Mouse (Mus musculus) intestine, embryonic 14.5 days (tissue): ENCODE measurements around the gene Rgs9bp. TPM values are rescaled to one million over a fixed set of nuclear protein-coding genes. Genes with fewer than 3 reads are reported as not detected.
"Not testable (repeated sequence)": the region's sequence is repeated elsewhere in the genome, so short reads cannot be mapped to it uniquely, and the experiment has no call there.

ENCODE experiments used
- ATAC-seq: fragments of 200-750 bp; cut with Nextera tagmentation; replicated peaks from 2 replicates; pipeline ENCODE4 v1.8.0; 2017; ENCODE audit warnings: low read depth, moderate number of reproducible peaks, moderate TSS enrichment, moderate library complexity; ENCODE audit not compliant: low FRiP score, low TSS enrichment
- DNase-seq: peaks from one replicate; pipeline ENCODE4 v3.0.0-alpha.2; 2018; ENCODE audit warnings: low spot score
- H3K27ac ChIP-seq: fragments of 300-500 bp; sonication (generic); 2 replicates; pipeline ENCODE4 v1.5.1; 2014; ENCODE audit warnings: low read depth, mild to moderate bottlenecking, control low read depth
- H3K27me3 ChIP-seq: fragments of 300-500 bp; sonication (generic); replicated peaks from 2 replicates; pipeline ENCODE4 v1.6.1; 2014; ENCODE audit warnings: low read length, control low read depth; ENCODE audit not compliant: control insufficient read depth, insufficient read depth
- H3K36me3 ChIP-seq: fragments of 300-500 bp; sonication (generic); 2 replicates; pipeline ENCODE4 v1.6.1; 2014; ENCODE audit warnings: low read length, control low read depth; ENCODE audit not compliant: control insufficient read depth, insufficient read depth
- H3K4me1 ChIP-seq: fragments of 300-500 bp; sonication (generic); replicated peaks from 2 replicates; pipeline ENCODE4 v1.6.1; 2014; ENCODE audit warnings: low read length, control low read depth, mixed read lengths; ENCODE audit not compliant: control insufficient read depth, insufficient read depth
- H3K4me2 ChIP-seq: fragments of 300-500 bp; sonication (generic); 2 replicates; pipeline ENCODE4 v1.6.1; 2014; ENCODE audit warnings: low read length
- H3K4me3 ChIP-seq: fragments of 300-500 bp; sonication (generic); 2 replicates; pipeline ENCODE4 v1.5.1; 2014; ENCODE audit warnings: low read depth, low read length, control low read depth, mixed read lengths
- H3K9ac ChIP-seq: fragments of 300-500 bp; sonication (generic); 2 replicates; pipeline ENCODE4 v1.6.1; 2014; ENCODE audit warnings: mild to moderate bottlenecking, low read length
- H3K9me3 ChIP-seq: fragments of 300-500 bp; sonication (generic); 2 replicates; pipeline ENCODE4 v1.6.1; 2016; ENCODE audit warnings: low read length, control low read depth; ENCODE audit not compliant: control insufficient read depth
- WGBS: fragments of 180-500 bp; shearing (Covaris S2); extraction: QIAGEN DNeasy Blood & Tissue Kit; methylation state at CpG from one replicate; pipeline ENCODE4 v1.1.7; 2014; 5-methylcytosine and 5-hydroxymethylcytosine counted together
- polyA plus RNA-seq: library from polyadenylated mRNA; unstranded; fragments of >200 nt; fragmentation: Nextera tagmentation; extraction: Ambion mirVana; gene quantifications from 2 replicates; pipeline ENCODE4 v1.2.1, GENCODE M21; 2014

Gene Rgs9bp
- polyA plus RNA-seq, 1 experiment from 2014 or later = 0.23 TPM

- not testable (repeated sequence) for H3K4me2 ChIP-seq, DNase-seq, H3K9ac ChIP-seq, H3K4me1 ChIP-seq, ATAC-seq, H3K36me3 ChIP-seq, H3K4me3 ChIP-seq, H3K27me3 ChIP-seq, H3K9me3 ChIP-seq, H3K27ac ChIP-seq
- 73% methylated on average over 13 of the region's 13 CpGs for WGBS
These were observed 19.4 kb downstream of the Rgs9bp start for GRCm38 (mm10) chr7:35565965-35566364.

GRCm38 (mm10) chr7:35564872-35565271 lies 20.5 kb downstream of the Rgs9bp start:
- H3K9ac ChIP-seq, H3K4me3 ChIP-seq, DNase-seq, H3K36me3 ChIP-seq, H3K27ac ChIP-seq, H3K9me3 ChIP-seq, H3K27me3 ChIP-seq, H3K4me1 ChIP-seq, ATAC-seq, H3K4me2 ChIP-seq: not testable (repeated sequence)
- 85% methylated on average over 10 of the region's 10 CpGs for WGBS

GRCm38 (mm10) chr7:35564067-35564865 lies 21.1 kb downstream of the Rgs9bp start:
- no peaks in the 10 kb centered on the region for H3K36me3 ChIP-seq
- H3K27ac ChIP-seq = no peak overlapping the region
- ATAC-seq (no peak), DNase-seq (no peak)
- 81% methylated on average over 2 of the region's 2 CpGs for whole genome bisulfite sequencing
- no peaks in the 10 kb centered on the region for H3K9me3 ChIP-seq
- no peaks in the 10 kb centered on the region for H3K27me3 ChIP-seq
- H3K4me2 ChIP-seq = no peak overlapping the region
- no peak overlapping the region for H3K4me3 ChIP-seq
- no peaks in the 10 kb centered on the region for H3K4me1 ChIP-seq
- H3K9ac ChIP-seq = no peak overlapping the region

- no peaks in the 10 kb centered on the region for H3K36me3 ChIP-seq
- H3K27ac ChIP-seq = no peak overlapping the region
- H3K9ac ChIP-seq = no peak overlapping the region
- no peak overlapping the region for H3K4me2 ChIP-seq
- H3K4me1 ChIP-seq = no peaks in the 10 kb centered on the region
- DNase-seq (no peak), ATAC-seq (no peak)
- no peak overlapping the region for H3K4me3 ChIP-seq
- no peaks in the 10 kb centered on the region for H3K27me3 ChIP-seq
- WGBS = 68% methylated on average over 11 of the region's 11 CpGs
- H3K9me3 ChIP-seq = no peaks in the 10 kb centered on the region
These were observed 22.3 kb downstream of the Rgs9bp start for GRCm38 (mm10) chr7:35563071-35563470.

GRCm38 (mm10) chr7:35559838-35560237 lies 25.5 kb downstream of the Rgs9bp start:
- DNase-seq = no peak

GRCm38 (mm10) chr7:35558681-35559080 lies 26.7 kb downstream of the Rgs9bp start:
- 65% methylated on average over 2 of the region's 2 CpGs for whole genome bisulfite sequencing
- H3K27me3 ChIP-seq = no peaks in the 10 kb centered on the region
- H3K4me2 ChIP-seq = no peak overlapping the region
- no peak overlapping the region for H3K9ac ChIP-seq
- H3K27ac ChIP-seq = no peak overlapping the region
- no peak overlapping the region for H3K4me3 ChIP-seq
- DNase-seq (no peak), ATAC-seq (no peak)
- no peaks in the 10 kb centered on the region for H3K9me3 ChIP-seq
- peaks cover 16% of the 10 kb centered on the region for H3K4me1 ChIP-seq
- no peaks in the 10 kb centered on the region for H3K36me3 ChIP-seq

More at GRCm38 (mm10) chr7:35559838-35560237, 25.5 kb downstream of the Rgs9bp start:
- WGBS = 87% methylated on average over 3 of the region's 3 CpGs
- no peak overlapping the region for H3K4me3 ChIP-seq
- H3K4me1 ChIP-seq = peaks cover 8% of the 10 kb centered on the region
- no peak overlapping the region for H3K27ac ChIP-seq
- no peaks in the 10 kb centered on the region for H3K27me3 ChIP-seq
- H3K9me3 ChIP-seq = no peaks in the 10 kb centered on the region
- no peaks in the 10 kb centered on the region for H3K36me3 ChIP-seq
- H3K4me2 ChIP-seq = no peak overlapping the region
- no peak for ATAC-seq
- H3K9ac ChIP-seq = no peak overlapping the region

- H3K27ac ChIP-seq = peak overlapping the region; percentile 9; the same call in 1 of the 2 replicates
- 76% methylated on average over 3 of the region's 3 CpGs for WGBS
These were observed 27.8 kb downstream of the Rgs9bp start for GRCm38 (mm10) chr7:35557577-35557976.

GRCm38 (mm10) chr7:35556905-35557304 lies 28.5 kb downstream of the Rgs9bp start:
- DNase-seq (no peak), ATAC-seq (no peak)
- no peaks in the 10 kb centered on the region for H3K9me3 ChIP-seq
- no peak overlapping the region for H3K4me2 ChIP-seq
- H3K36me3 ChIP-seq = no peaks in the 10 kb centered on the region
- H3K27me3 ChIP-seq = no peaks in the 10 kb centered on the region
- no peak overlapping the region for H3K9ac ChIP-seq
- no peak overlapping the region for H3K4me3 ChIP-seq
- 88% methylated on average over 5 of the region's 5 CpGs for WGBS
- H3K27ac ChIP-seq = no peak overlapping the region
- peaks cover 16% of the 10 kb centered on the region for H3K4me1 ChIP-seq

More at GRCm38 (mm10) chr7:35557577-35557976, 27.8 kb downstream of the Rgs9bp start:
- Histone ChIP-seq H3K9me3 (no peaks in the 10 kb centered on the region), H3K27me3 (no peaks in the 10 kb centered on the region), H3K36me3 (no peaks in the 10 kb centered on the region), H3K4me2 (no peak overlapping the region), H3K4me3 (no peak overlapping the region), H3K9ac (no peak overlapping the region), H3K4me1 (peaks cover 16% of the 10 kb centered on the region)
- ATAC-seq (no peak), DNase-seq (no peak)

GRCm38 (mm10) chr7:35556205-35556603 lies 29.2 kb downstream of the Rgs9bp start, which contains the start of gene Nudt19:
Gene Nudt19, minus strand, starts transcription at chr7:35556304.
- peak within 1 kb of the TSS; percentile 97 for H3K9ac ChIP-seq
- H3K9me3 ChIP-seq = no peaks in the 10 kb centered on the region
- DNase-seq = no peak
- H3K36me3 ChIP-seq = peaks cover 5% of the 10 kb centered on the region
- ATAC-seq = no peak
- H3K4me2 ChIP-seq = peak within 1 kb of the TSS; percentile 94
- H3K4me1 ChIP-seq = peaks cover 16% of the 10 kb centered on the region
- H3K27ac ChIP-seq = peak within 1 kb of the TSS; percentile 99
- H3K4me3 ChIP-seq = peak within 1 kb of the TSS; percentile 90
- no peaks in the 10 kb centered on the region for H3K27me3 ChIP-seq
- 63% methylated on average over 4 of the region's 4 CpGs for WGBS
